Mouse (Mus musculus) kidney, embryonic 14.5 days (tissue): ENCODE measurements around the gene Tmem234. TPM values are rescaled to one million over a fixed set of nuclear protein-coding genes. Genes with fewer than 3 reads are reported as not detected.
A peak's percentile ranks its signal among the peaks of the same experiment; 100 is the strongest.

ENCODE experiments used
- ATAC-seq: fragments of 200-750 bp; cut with Nextera tagmentation; 2 replicates; pipeline ENCODE4 v1.8.0; 2017; ENCODE audit warnings: moderate number of reproducible peaks, mild to moderate bottlenecking, moderate TSS enrichment, moderate library complexity; ENCODE audit not compliant: low FRiP score, low TSS enrichment
- H3K27ac ChIP-seq: fragments of 300-500 bp; sonication (generic); 2 replicates; pipeline ENCODE4 v1.5.1; 2014; ENCODE audit warnings: low read depth, mild to moderate bottlenecking, low read length, moderate library complexity, mixed read lengths
- H3K27me3 ChIP-seq: fragments of 300-500 bp; sonication (generic); 2 replicates; pipeline ENCODE4 v1.6.1; 2014; ENCODE audit warnings: mild to moderate bottlenecking, low read length; ENCODE audit not compliant: control insufficient read depth, insufficient read depth
- H3K36me3 ChIP-seq: fragments of 300-500 bp; sonication (generic); 2 replicates; pipeline ENCODE4 v1.6.1; 2014; ENCODE audit warnings: low read length, mixed read lengths; ENCODE audit not compliant: control insufficient read depth, insufficient read depth
- H3K4me1 ChIP-seq: fragments of 300-500 bp; sonication (generic); 2 replicates; pipeline ENCODE4 v1.6.1; 2014; ENCODE audit warnings: low read length, mixed read lengths; ENCODE audit not compliant: control insufficient read depth, insufficient read depth
- H3K4me2 ChIP-seq: fragments of 300-500 bp; sonication (generic); replicated peaks from 2 replicates; pipeline ENCODE4 v1.6.1; 2014; ENCODE audit warnings: low read depth, mild to moderate bottlenecking, low read length
- H3K4me3 ChIP-seq: fragments of 300-500 bp; sonication (generic); 2 replicates; pipeline ENCODE4 v1.5.1; 2014; ENCODE audit warnings: mild to moderate bottlenecking, low read length
- H3K9ac ChIP-seq: fragments of 300-500 bp; sonication (generic); 2 replicates; pipeline ENCODE4 v1.6.1; 2014; ENCODE audit warnings: low read depth, mild to moderate bottlenecking, low read length, moderate library complexity
- H3K9me3 ChIP-seq: fragments of 300-500 bp; sonication (generic); 2 replicates; pipeline ENCODE4 v1.6.1; 2016; ENCODE audit warnings: low read length; ENCODE audit not compliant: control insufficient read depth
- WGBS: fragments of 180-500 bp; shearing (Covaris S2); extraction: QIAGEN DNeasy Blood & Tissue Kit; methylation state at CpG from one replicate; pipeline ENCODE4 v1.1.7; 2014; 5-methylcytosine and 5-hydroxymethylcytosine counted together
- microRNA-seq: library from miRNA; unstranded; fragments of <30 nt; microRNA quantifications from one replicate; pipeline ENCODE4, GENCODE M21; 2016
- polyA plus RNA-seq: library from polyadenylated mRNA; unstranded; fragments of >200 nt; fragmentation: Nextera tagmentation; extraction: Ambion mirVana; gene quantifications from 2 replicates; pipeline ENCODE4 v1.2.1, GENCODE M21; 2014

The Tmem234 gene
- polyA plus RNA-seq, 1 experiment from 2014 or later = 213 TPM

DNA sequence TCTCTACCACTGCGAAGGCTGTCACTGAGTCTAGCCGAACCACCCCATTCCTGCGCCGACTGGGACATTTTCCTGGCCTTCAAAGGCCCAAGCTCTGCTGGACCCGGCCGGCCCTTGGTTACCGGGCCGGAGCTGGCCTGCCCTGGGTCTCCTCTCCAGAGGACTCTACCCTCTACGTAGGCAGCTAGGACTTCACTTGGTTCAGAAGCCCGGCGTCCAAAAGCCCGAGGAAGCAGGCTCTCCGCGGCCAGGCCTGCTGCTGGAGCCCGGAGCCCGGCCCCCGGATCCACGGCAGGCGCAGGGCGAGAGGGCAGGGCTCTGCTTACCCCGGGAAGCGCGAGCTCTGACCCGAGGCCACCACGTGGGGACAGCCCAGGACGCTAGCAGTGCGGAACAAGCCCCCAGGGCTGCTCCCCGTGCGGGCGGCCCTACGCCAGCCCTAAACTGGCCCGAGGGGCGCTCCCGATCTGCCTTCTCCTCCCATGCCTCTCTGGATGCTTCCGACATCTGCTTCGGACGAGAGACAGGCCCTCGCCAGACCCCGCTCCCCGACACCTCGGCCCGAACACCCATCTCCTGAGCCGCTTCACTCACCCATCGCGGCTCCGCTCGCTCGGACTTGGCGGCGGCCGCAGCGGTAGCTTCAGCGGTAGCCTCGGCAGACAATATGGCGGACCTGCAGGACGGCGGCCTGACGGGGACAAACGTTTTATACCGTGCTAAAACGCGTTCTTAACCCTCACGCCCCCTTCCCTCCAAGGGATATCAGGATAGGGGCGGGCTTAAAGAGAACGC is 71.8 kb downstream of the Tmem234 start, which contains the start of gene Kpna6:
Gene Kpna6 (minus strand): TSS at position 685 of the 795 bp plus-strand sequence.
- peak within 1 kb of the TSS; percentile 97 for H3K27ac ChIP-seq
- H3K4me3 ChIP-seq = peak within 1 kb of the TSS; percentile 99
- peak within 1 kb of the TSS; percentile 80 for H3K4me2 ChIP-seq
- under 1% methylated on average over 59 of the region's 65 CpGs for WGBS
- H3K4me1 ChIP-seq = peaks cover 5% of the 10 kb centered on the region; the same call in 1 of the 2 replicates
- peak within 1 kb of the TSS; percentile 98 for H3K9ac ChIP-seq
- ATAC-seq = peak; percentile 90
- peaks cover 19% of the 10 kb centered on the region for H3K36me3 ChIP-seq
- H3K9me3 ChIP-seq = no peaks in the 10 kb centered on the region
- H3K27me3 ChIP-seq = no peaks in the 10 kb centered on the region

DNA sequence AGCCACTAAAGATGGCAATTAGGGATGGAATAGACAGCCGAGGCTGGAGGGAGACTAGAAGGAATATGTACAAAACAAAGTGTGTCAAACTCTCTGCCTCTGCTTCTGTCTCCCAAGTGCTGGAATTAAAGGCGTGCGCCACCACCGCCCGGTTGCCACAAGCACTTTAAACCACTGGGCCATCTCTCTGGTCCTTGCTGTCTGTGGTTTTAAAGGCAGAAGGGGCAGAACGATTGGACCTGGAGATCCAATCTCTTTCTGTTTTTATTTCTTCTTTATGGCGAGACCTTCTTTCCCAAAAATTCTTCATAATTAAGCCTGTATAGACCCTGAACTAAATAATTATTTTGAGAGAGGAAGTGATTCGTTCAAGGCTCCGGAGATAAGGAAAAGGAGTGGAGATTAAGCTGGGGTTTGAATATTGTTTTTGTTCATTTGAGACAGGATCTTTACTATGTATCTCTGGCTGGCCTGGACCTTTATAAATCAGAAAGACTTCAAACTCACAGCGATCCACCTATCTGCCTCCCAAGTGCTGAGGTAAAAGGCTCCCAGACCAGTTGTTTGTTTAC is 72.5 kb downstream of the Tmem234 start:
- Histone ChIP-seq H3K9me3 (no peaks in the 10 kb centered on the region), H3K9ac (peak overlapping the region; percentile 98; the same call in 1 of the 2 replicates), H3K4me2 (peak overlapping the region; percentile 80), H3K4me3 (peak overlapping the region; percentile 99), H3K27me3 (no peaks in the 10 kb centered on the region), H3K27ac (peak overlapping the region; percentile 97; the same call in 1 of the 2 replicates), H3K36me3 (peaks cover 23% of the 10 kb centered on the region), H3K4me1 (peaks cover 5% of the 10 kb centered on the region; the same call in 1 of the 2 replicates)
- 2% methylated on average over 10 of the region's 10 CpGs for WGBS
- ATAC-seq = no peak

Small RNA genes lying within 50 kb of the gene (microRNA-seq; reads per million reads assigned to microRNA genes)
- not detected for gene Mir8119

Other genes starting within 250 kb of the Tmem234 start
- gene Zbtb8a, start 222.6 kb upstream of the Tmem234 start, polyA plus RNA-seq = 7.9 and 13.3 TPM in 2 replicates
- gene Zbtb8b, start 159.8 kb upstream of the Tmem234 start, polyA plus RNA-seq = 2.3 and 3.1 TPM in 2 replicates
- gene Bsdc1, start 139.1 kb upstream of the Tmem234 start, polyA plus RNA-seq = 20.5 and 23.3 TPM in 2 replicates
- gene Tssk3, start 109.6 kb upstream of the Tmem234 start, polyA plus RNA-seq = not detected in 2 replicates
- gene Fam229a, start 109.5 kb upstream of the Tmem234 start, polyA plus RNA-seq = 0.39 TPM in 1 of 2 replicates, not detected in the other
- gene Marcksl1, start 87.1 kb upstream of the Tmem234 start, polyA plus RNA-seq = 823 and 993 TPM in 2 replicates
- 245 and 265 TPM in 2 replicates for gene Hdac1, start 58.0 kb upstream of the Tmem234 start, polyA plus RNA-seq
- gene Lck, start 27.0 kb upstream of the Tmem234 start, polyA plus RNA-seq = 11.4 and 14.1 TPM in 2 replicates
- gene Fam167b, start 22.1 kb upstream of the Tmem234 start, polyA plus RNA-seq = 17.7 and 19.7 TPM in 2 replicates
- 340 and 401 TPM in 2 replicates for gene Eif3i, start within 50 bp of the Tmem234 start, polyA plus RNA-seq
- gene Dcdc2b, start 13.6 kb downstream of the Tmem234 start, polyA plus RNA-seq = 1.9 and 2.0 TPM in 2 replicates
- 30.1 and 30.6 TPM in 2 replicates for gene Iqcc, start 18.4 kb downstream of the Tmem234 start, polyA plus RNA-seq
- 48.6 and 56.0 TPM in 2 replicates for gene Ccdc28b, start 23.3 kb downstream of the Tmem234 start, polyA plus RNA-seq
- 44.9 and 103 TPM in 2 replicates for gene Txlna, start 40.4 kb downstream of the Tmem234 start, polyA plus RNA-seq
- gene Kpna6, start 72.1 kb downstream of the Tmem234 start, polyA plus RNA-seq = 13.2 and 14.7 TPM in 2 replicates
- gene Tmem39b, start 96.2 kb downstream of the Tmem234 start, polyA plus RNA-seq = 27.2 and 49.0 TPM in 2 replicates
- gene Khdrbs1, start 141.6 kb downstream of the Tmem234 start, polyA plus RNA-seq = 100 and 131 TPM in 2 replicates
- gene Ptp4a2, start 210.6 kb downstream of the Tmem234 start, polyA plus RNA-seq = 253 and 276 TPM in 2 replicates